Mouse (Mus musculus) cerebellum, adult 9-10 months (tissue): Measurements from ENCODE around the gene Ambn.
"Not testable (repeated sequence)": the region's sequence is repeated elsewhere in the genome, so short reads cannot be mapped to it uniquely, and the experiment has no call there.

Experiments used
- DNase-seq: peaks from one replicate; pipeline ENCODE4 v3.0.0; 2022

Ambn gene

DNA sequence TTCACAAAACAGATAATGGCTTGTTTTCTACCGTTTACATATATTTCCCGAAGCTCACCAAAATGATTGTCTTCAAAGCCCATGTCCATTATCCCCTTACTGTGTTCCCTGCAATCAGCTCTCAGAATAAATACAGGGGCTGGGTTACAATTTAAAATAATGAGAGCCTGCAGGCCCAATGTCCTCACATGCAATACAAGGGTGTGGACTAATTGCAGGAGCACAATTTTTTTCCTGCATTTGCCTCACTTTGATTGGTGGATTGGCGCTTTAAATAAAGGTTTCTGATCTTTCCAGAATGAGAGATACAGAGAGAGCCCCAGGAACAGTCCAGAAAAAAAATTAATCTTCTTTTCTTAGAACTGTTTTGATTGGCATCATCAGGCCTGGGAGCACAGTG lies at the start of gene Ambn:
Gene Ambn (plus strand): TSS at position 301 of the 400 bp plus-strand sequence.
- no peak for DNase-seq

DNA sequence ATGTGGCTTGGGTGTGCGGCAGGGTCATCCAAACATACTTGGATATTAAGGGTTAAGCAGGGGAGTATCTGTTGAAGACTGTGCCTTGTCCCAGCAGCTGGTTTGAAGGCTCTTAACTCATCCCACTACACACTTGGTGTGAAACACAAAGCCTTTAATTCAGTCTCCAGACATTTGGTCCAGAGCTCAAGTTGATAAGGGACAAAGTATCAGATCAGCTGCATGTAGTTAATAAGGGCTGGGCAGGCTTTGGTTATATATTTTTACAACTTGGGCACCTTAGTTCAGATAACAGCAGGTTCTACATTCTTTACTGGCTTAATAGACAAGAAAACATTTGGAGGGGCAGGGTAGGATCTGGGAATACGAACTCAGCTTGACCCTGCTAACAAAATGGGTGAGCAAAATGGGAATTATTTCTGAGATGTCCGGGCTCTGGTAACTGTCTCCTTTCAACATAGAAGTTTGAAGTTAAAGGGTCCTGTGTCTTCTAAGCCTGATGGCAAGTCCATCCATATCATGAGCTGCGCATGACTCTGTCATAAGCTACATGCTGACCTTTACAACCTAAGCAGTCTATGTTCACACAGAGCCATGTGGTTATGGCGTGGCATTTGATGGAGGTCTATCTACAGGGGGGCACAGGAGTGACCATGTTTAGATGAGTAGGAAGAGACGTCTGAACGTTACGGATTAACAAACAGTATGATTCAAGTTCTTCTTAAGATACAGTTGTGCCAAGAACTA lies 35.3 kb upstream of the Ambn start:
- no peak for DNase-seq

DNA sequence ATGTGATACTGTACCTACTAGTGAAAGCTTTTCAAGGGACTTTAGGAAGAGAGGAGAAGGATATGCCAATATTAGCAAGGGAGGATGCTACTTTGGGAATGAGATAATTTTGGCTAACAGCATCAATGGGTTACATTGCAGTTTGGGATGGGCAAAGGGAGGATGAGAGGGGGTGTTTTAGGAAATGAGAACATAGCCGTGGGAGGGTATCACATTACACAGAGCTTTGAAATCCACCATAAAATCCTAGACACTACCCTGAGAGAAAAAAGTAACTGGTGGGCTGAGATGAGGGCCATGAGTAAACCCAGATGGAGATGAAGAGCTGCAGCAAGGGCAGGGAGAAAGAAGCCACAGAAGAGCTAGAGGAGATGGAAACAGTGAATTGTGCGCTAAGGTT lies 30.9 kb upstream of the Ambn start:
- DNase-seq = not testable (repeated sequence)

DNA sequence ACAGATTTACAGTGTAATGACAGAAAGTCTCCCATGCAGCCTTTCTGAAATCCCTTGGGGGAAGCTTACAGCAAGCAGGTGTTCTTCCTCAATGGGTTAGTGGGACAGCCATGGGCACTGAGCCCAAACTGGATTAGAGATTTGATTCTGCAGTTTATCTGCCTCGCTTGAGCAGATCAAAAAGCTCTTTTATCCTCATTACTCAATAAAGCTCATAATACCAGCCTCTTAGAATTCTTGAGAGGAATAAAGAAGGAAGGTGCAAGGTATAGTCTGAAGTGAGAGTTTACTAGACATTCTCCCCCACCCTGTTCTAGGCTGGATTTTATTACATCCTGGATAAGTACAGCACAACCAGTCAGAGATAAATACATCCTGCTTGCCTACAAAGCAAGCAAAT lies 29.0 kb upstream of the Ambn start:
- no peak for DNase-seq

DNA sequence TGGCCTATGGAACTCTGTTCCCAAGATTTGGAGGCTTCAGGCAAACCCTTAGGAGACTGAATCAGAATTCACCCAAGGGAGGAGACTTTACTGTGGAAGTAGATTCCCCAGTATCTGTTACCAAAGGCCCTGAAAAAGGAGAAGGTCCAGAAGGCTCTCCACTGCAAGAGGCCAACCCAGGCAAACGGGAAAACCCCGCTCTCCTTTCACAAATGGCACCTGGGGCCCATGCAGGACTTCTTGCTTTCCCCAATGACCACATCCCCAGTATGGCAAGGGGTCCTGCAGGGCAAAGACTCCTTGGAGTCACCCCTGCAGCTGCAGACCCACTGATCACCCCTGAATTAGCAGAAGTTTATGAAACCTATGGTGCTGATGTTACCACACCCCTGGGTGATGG lies 11.7 kb downstream of the Ambn start:
- no peak for DNase-seq

DNA sequence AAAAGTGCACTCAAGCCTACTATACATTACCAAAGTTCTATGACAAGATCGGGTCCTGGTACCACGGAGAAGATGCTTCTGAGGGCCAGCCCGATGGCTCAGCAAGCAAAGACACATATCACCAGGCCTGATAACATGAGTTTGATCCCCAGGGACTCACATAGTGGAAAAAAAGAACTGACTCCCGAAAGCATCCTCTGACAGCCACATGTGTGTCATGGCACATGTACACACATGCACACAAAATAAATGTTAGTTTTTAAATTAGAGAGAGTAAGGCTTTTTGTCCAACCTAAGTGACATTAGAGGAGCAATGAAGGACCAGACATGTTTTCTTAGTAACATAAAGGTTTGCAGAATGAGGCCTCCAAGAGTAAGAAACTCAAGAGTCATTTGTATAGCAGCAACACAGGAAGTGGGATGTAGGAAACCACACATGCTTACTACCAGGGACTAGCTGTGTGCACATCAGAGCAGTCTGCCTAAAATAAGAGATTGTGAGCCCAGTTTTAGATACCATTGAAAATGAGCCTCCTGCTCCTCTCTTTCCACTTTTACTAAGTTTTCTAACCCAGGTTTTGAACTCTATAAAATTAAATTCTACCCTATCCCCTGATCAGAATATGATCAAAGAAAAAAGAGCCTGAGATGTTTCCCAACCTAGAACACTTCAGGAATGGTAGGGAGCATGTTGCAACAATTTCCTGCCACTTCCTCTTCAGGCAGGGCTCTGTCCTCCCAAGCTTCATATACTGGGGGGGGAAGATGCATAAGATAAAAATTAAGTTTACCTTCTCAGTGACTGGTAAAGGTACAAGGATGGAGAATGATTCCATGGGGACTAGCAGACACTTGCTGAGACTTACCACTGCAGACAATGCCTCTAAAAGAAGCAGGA lies 13.3 kb downstream of the Ambn start:
- DNase-seq = no peak

DNA sequence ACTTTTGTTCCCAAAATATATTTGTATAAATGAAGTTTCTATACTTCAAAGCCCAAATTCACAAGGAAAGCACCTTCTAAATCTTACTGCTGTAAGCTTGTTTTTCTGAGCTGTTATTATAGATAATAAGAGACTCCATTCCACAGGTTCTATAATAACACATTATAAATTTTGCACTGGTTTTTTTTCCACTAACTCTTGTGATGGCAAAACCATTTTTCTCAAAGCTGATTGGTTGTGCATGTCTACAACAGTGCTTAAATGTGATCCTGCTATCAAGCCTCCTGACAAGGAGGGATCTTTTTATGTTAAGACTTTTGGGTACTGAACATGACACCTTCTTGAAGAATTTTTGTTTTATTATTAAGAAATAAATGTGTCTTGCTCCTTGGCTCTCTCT lies 31.9 kb downstream of the Ambn start, which contains the start of gene Enam:
Gene Enam (plus strand): TSS at position 301 of the 400 bp plus-strand sequence.
- no peak for DNase-seq

DNA sequence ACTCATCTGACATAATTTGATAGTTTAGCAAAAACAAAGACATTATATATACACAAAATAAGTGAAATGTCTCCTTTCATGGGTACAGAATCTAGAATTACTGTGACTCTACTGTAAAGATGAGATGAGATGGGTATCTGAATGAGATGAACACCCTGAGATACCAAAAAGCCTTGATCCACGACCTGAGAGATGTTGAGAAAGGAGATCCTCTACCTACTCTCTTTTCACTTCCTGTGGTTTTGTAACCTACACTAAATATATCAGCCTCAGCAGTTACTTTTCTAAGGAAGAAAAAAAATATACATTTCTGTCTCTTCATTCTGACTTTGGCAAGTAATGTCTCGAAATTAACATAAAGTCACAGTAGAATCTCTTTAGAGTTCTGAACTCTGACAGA lies 33.2 kb downstream of the Ambn start:
- DNase-seq = no peak

DNA sequence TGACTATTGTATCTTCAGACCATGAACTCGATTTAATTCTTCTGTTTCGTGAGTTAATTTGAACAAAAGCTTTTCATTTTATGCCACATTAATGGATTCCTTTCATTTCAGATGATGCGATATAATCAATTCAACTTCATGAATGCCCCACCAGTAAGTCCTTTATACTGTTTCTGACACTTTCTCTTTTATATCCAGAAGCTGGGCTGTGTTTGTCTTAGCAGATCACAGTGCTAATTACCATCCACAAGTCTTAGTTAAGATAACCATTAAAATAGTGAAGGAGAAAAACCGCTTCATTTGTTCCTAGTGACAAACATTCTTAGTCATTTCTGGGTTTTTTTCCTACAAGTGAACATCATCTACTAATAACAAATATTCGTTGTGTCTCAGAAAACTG lies 35.3 kb downstream of the Ambn start:
- DNase-seq = no peak

DNA sequence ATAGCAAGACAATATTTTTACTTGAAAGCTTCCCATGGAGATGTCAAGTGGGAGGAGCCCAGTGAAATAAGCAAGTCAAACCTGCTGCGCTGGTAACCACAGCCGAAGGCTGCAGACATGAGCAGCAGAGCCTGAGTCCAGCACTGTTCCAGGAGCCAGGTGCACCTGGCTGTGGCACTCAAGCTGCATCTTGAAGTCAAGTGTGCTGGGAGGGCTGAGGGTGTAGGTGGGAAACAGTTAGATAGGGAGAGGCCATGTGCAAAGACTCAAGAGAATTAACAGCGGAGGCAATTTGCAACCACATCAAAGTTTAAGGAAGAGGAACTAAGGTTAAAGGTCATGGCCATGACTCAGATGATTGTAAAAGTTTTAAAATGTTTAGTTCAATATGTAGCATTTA lies 44.0 kb downstream of the Ambn start:
- DNase-seq = no peak

DNA sequence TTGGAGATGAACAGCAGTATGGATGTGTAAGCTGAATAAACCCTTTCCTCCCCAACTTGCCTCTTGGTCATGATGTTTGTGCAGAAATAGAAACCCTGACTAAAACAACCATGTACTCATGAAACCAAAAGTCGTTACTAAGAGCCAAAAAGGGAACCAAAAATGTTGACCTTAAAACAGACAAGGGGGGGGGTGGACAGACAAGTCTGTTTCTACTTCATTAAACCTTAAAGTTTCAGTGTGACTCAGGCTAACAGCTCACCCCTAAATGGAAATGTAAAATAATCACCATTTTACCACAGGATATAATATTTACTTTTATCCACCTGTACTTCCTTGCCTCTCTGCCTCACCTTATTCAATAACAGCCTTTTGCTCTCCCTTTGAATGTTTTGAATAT lies 52.8 kb downstream of the Ambn start:
- DNase-seq = no peak

DNA sequence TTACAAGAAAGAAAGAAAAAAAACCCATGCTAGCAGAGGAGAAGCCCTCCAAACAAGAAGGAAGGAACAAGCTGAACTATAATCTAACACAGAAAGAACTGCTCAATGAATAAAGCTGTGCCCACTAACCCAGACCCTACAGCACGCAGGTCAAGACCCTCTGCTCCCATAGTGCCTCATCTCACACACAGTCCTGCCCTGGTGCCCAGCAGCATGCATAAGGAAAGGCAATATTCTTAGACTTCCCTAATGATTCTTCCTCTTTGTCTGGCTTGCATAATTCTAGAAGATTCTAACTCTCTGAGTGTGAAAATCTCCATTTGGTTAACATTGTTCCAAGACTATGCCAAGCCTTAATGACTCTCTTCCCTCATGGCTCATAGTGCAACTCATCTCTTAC lies 53.2 kb downstream of the Ambn start:
- DNase-seq = no peak
